Mouse (Mus musculus) ovary, postnatal 36 days (tissue): ENCODE measurements at regions not wholly inside any gene's neighbourhood (a gene's known extent, or its start where the extent isn't known, plus 50 kb on each side); places are given as distances from the start of the nearest gene placed in this dataset.
"Not testable (repeated sequence)": the region's sequence is repeated elsewhere in the genome, so short reads cannot be mapped to it uniquely, and the experiment has no call there.

Source experiments
- DNase-seq: peaks from one replicate; pipeline ENCODE4 v3.0.0; 2022; ENCODE audit warnings: low spot score, mixed read lengths

- DNase-seq, result no peak
Measured at GRCm38 (mm10) chr1:152241026-152241425, 145.5 kb downstream of the Tsen15 start.

- no peak for DNase-seq
Measured at GRCm38 (mm10) chr1:152239376-152239775, 147.1 kb downstream of the Tsen15 start.

GRCm38 (mm10) chr1:152235212-152235792 is 145.4 kb upstream of the 1700025G04Rik start:
- no peak for DNase-seq

GRCm38 (mm10) chr1:152234716-152235115 is 144.8 kb upstream of the 1700025G04Rik start:
- DNase-seq, result no peak

GRCm38 (mm10) chr1:152231717-152232202 is 141.8 kb upstream of the 1700025G04Rik start:
- no peak for DNase-seq

- DNase-seq, result no peak
Measured at GRCm38 (mm10) chr1:152229709-152230108, 139.8 kb upstream of the 1700025G04Rik start.

- DNase-seq, result no peak
Measured at GRCm38 (mm10) chr1:152226049-152226448, 136.1 kb upstream of the 1700025G04Rik start.

- no peak for DNase-seq
Measured at GRCm38 (mm10) chr1:152223666-152224065, 133.7 kb upstream of the 1700025G04Rik start.

- no peak for DNase-seq
Measured at GRCm38 (mm10) chr1:152220804-152221565, 131.1 kb upstream of the 1700025G04Rik start.

- DNase-seq, result not testable (repeated sequence)
Measured at GRCm38 (mm10) chr1:152219752-152220151, 129.8 kb upstream of the 1700025G04Rik start.

- no peak for DNase-seq
Measured at GRCm38 (mm10) chr1:152217404-152217803, 127.5 kb upstream of the 1700025G04Rik start.

- no peak for DNase-seq
Measured at GRCm38 (mm10) chr1:152214376-152214775, 124.5 kb upstream of the 1700025G04Rik start.

- no peak for DNase-seq
Measured at GRCm38 (mm10) chr1:152203187-152203586, 113.3 kb upstream of the 1700025G04Rik start.

GRCm38 (mm10) chr1:152188700-152189099 is 98.8 kb upstream of the 1700025G04Rik start:
- DNase-seq, result no peak

- DNase-seq, result no peak
Measured at GRCm38 (mm10) chr1:152184956-152185355, 95.0 kb upstream of the 1700025G04Rik start.

- DNase-seq, result peak; percentile 25
Measured at GRCm38 (mm10) chr1:152176267-152176970, 86.5 kb upstream of the 1700025G04Rik start.

GRCm38 (mm10) chr1:152175691-152176090 is 85.8 kb upstream of the 1700025G04Rik start:
- DNase-seq, result no peak

- no peak for DNase-seq
Measured at GRCm38 (mm10) chr1:152174464-152174863, 84.5 kb upstream of the 1700025G04Rik start.

GRCm38 (mm10) chr1:152171034-152171790 is 81.3 kb upstream of the 1700025G04Rik start:
- DNase-seq, result no peak

- DNase-seq, result no peak
Measured at GRCm38 (mm10) chr1:152170583-152170982, 80.7 kb upstream of the 1700025G04Rik start.

- no peak for DNase-seq
Measured at GRCm38 (mm10) chr1:152169508-152169907, 79.6 kb upstream of the 1700025G04Rik start.

- peak; percentile 38 for DNase-seq
Measured at GRCm38 (mm10) chr1:152168284-152168683, 78.4 kb upstream of the 1700025G04Rik start.
